19 mouse cellular contexts compared by ENCODE assay signal in the genomic region with DNA sequence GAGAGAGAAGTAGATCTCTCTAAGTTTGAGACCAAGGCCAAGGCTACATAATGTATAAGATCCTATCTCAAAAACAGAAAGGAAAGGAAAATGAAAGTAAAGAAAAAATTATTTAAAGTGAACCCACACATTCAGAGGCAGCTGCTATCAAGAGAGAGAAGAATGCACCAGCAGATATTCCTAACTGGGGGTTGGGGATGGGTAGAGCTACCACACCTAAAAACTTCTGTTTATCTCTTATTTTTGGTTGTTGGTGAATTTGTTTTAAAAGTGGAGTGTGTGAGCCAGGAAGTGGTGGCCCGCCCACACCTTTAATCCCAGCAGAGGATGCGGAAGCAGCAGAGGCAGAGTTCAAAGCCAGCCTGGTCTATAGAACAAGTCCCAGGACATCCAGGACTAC. TPM values are rescaled to one million over a fixed set of nuclear protein-coding genes. Genes with fewer than 3 reads are reported as not detected.
DNase-seq lines count a peak whose midpoint lies in the region; ATAC-seq lines count a peak whose summit lies in the region.
"Had no signal": no experiment of that assay in that cellular context is flagged by ENCODE, and none has a peak within 500 bp of the region (broad histone marks: within the 10 kb centered on the region; RNA-seq: fewer than 3 reads in every experiment).

No protein-coding gene starts in this region.

- H3K4me3 ChIP-seq in liver, embryonic 11.5 days (ENCODE audit: low read depth, low read length) = no peak overlapping the region
- no peak overlapping the region for H3K4me3 ChIP-seq in midbrain, embryonic 15.5 days
- H3K4me3 ChIP-seq: embryonic facial prominence, embryonic 13.5 days; limb, embryonic 12.5 days; neural tube, embryonic 13.5 days; stomach, embryonic 15.5 days had no signal

- H3K27ac ChIP-seq in liver, embryonic 11.5 days (ENCODE audit: low read depth, low read length) = no peak overlapping the region
- no peak overlapping the region for H3K27ac ChIP-seq in midbrain, embryonic 15.5 days
- H3K27ac ChIP-seq: embryonic facial prominence, embryonic 13.5 days; limb, embryonic 12.5 days; neural tube, embryonic 13.5 days; stomach, embryonic 15.5 days had no signal

- WGBS in liver, embryonic 11.5 days = 62% methylated on average over 2 of the region's 2 CpGs
- 86% methylated on average over 2 of the region's 2 CpGs for WGBS in midbrain, embryonic 15.5 days

- no peaks in the 10 kb centered on the region for H3K27me3 ChIP-seq in liver, embryonic 11.5 days (replicated peaks; ENCODE audit: control insufficient read depth, insufficient read depth, low read length)
- H3K27me3 ChIP-seq in midbrain, embryonic 15.5 days (replicated peaks) = no peaks in the 10 kb centered on the region
- H3K27me3 ChIP-seq: embryonic facial prominence, embryonic 13.5 days; limb, embryonic 12.5 days; neural tube, embryonic 13.5 days; stomach, embryonic 15.5 days had no signal

- H3K4me2 ChIP-seq in liver, embryonic 11.5 days = peak overlapping the region; percentile 33; the same call in 1 of the 2 replicates
- H3K4me2 ChIP-seq in midbrain, embryonic 15.5 days = no peak overlapping the region
- H3K4me2 ChIP-seq: embryonic facial prominence, embryonic 13.5 days; limb, embryonic 12.5 days; neural tube, embryonic 13.5 days; stomach, embryonic 15.5 days had no signal

- peak; percentile 24 to 58 for DNase-seq in CD8-positive naive resting alpha-beta T cell, adult 2 months (ENCODE audit: low read depth in 2 of 2, low spot score in 2 of 2)
- no peak for DNase-seq in liver, embryonic 11.5 days (ENCODE audit: low spot score)
- DNase-seq in thymus, adult 18-20 months = peak; percentile 15 to 40
- no peak for DNase-seq in right cerebral cortex, adult 18-20 months
- DNase-seq in retina, embryonic 14.5 days (ENCODE audit: low spot score) = no peak
- no peak for DNase-seq in gastrocnemius, adult 8-10 months (ENCODE audit: low spot score in 2 of 2)
- DNase-seq: cerebellum, postnatal 10 days; forebrain, postnatal 0 days; kidney, postnatal 14 days; lung, postnatal 10 days; right cerebral cortex, postnatal 14 days had no signal

- peak; percentile 91 for ATAC-seq in activated CD4-positive, CD25-positive, alpha-beta regulatory T cell, adult 4 months
- ATAC-seq in liver, embryonic 11.5 days (replicated peaks; ENCODE audit: low FRiP score) = peak; percentile 60
- ATAC-seq in midbrain, embryonic 15.5 days (replicated peaks) = no peak
- ATAC-seq: forebrain, postnatal 0 days; hindbrain, embryonic 16.5 days; midbrain, embryonic 16.5 days had no signal

- no peaks in the 10 kb centered on the region for H3K9me3 ChIP-seq in liver, embryonic 11.5 days (ENCODE audit: control insufficient read depth, low read length)
- no peaks in the 10 kb centered on the region for H3K9me3 ChIP-seq in midbrain, embryonic 15.5 days
- H3K9me3 ChIP-seq: embryonic facial prominence, embryonic 13.5 days; limb, embryonic 12.5 days; neural tube, embryonic 13.5 days; stomach, embryonic 15.5 days had no signal

- H3K4me1 ChIP-seq in liver, embryonic 11.5 days (replicated peaks; ENCODE audit: control insufficient read depth, insufficient read depth, low read length) = peaks cover 13% of the 10 kb centered on the region
- H3K4me1 ChIP-seq in midbrain, embryonic 15.5 days = peaks cover 6% of the 10 kb centered on the region
- H3K4me1 ChIP-seq: stomach, embryonic 15.5 days had no signal

- no peaks in the 10 kb centered on the region for H3K36me3 ChIP-seq in liver, embryonic 11.5 days (ENCODE audit: control insufficient read depth, insufficient read depth, low read length)
- H3K36me3 ChIP-seq in midbrain, embryonic 15.5 days (replicated peaks) = no peaks in the 10 kb centered on the region
- H3K36me3 ChIP-seq: embryonic facial prominence, embryonic 13.5 days; limb, embryonic 12.5 days; neural tube, embryonic 13.5 days; stomach, embryonic 15.5 days had no signal

- no peak overlapping the region for H3K9ac ChIP-seq in liver, embryonic 11.5 days (ENCODE audit: low read depth, low read length)
- no peak overlapping the region for H3K9ac ChIP-seq in midbrain, embryonic 15.5 days
- H3K9ac ChIP-seq: embryonic facial prominence, embryonic 13.5 days; forebrain, postnatal 0 days; limb, embryonic 12.5 days; neural tube, embryonic 13.5 days; stomach, embryonic 15.5 days had no signal

RNA-seq across cellular contexts. Expression of a gene that starts 5.0 kb away (rescaled TPM):
- polyA plus RNA-seq in activated CD4-positive, CD25-positive, alpha-beta regulatory T cell, adult 4 months (2017; shearing (Covaris generic)) = 100 to 1,000 TPM; 394 to 437 TPM
- polyA plus RNA-seq in liver, embryonic 11.5 days (2014; fragmentation: Nextera tagmentation; extraction: Ambion mirVana) = 330 and 348 TPM in 2 replicates
- 154 TPM in 2 replicates for polyA plus RNA-seq in midbrain, embryonic 15.5 days (2015; fragmentation: Nextera tagmentation; extraction: Ambion mirVana)
- 100 to 1,000 TPM in 3 of 4 experiments, 10 to 100 TPM in 1; 97.1 to 112 (median 104) TPM for total RNA-seq in gastrocnemius, adult 8-10 months (2022)

Comparison
In these comparisons a context has a peak if more than half of its experiments do, and no peak if none do; other contexts are left out.
1. DNase-seq: peak in CD8-positive naive resting alpha-beta T cell, adult 2 months (2 of 2) and thymus, adult 18-20 months (2 of 2); none in liver, embryonic 11.5 days (single experiment), right cerebral cortex, adult 18-20 months (single experiment), retina, embryonic 14.5 days (single experiment) and gastrocnemius, adult 8-10 months (0 of 2).